Mouse (Mus musculus) liver, postnatal 0 days (tissue): ENCODE data around the gene Lexm. TPM values are rescaled to one million over a fixed set of nuclear protein-coding genes. Genes with fewer than 3 reads are reported as not detected.

Experiments
- ATAC-seq: fragments of 200-750 bp; cut with Nextera tagmentation; 2 replicates; pipeline ENCODE4 v1.8.0; 2017; ENCODE audit warnings: mild to moderate bottlenecking, moderate library complexity
- DNase-seq: peaks from one replicate; pipeline ENCODE4 v3.0.0-alpha.2; 2016
- H3K27ac ChIP-seq: fragments of 300-500 bp; sonication (generic); 2 replicates; pipeline ENCODE4 v1.5.1; 2014; ENCODE audit warnings: antibody characterized with exemption, moderate library complexity, mild to moderate bottlenecking, low read depth
- H3K27me3 ChIP-seq: fragments of 300-500 bp; sonication (generic); 2 replicates; pipeline ENCODE4 v1.6.1; 2014; ENCODE audit warnings: low read length, control low read depth, mixed read lengths; ENCODE audit not compliant: insufficient read depth
- H3K36me3 ChIP-seq: fragments of 300-500 bp; sonication (generic); replicated peaks from 2 replicates; pipeline ENCODE4 v1.6.1; 2014; ENCODE audit warnings: mild to moderate bottlenecking, control low read depth, low read length, moderate library complexity, mixed read lengths; ENCODE audit not compliant: insufficient read depth
- H3K4me1 ChIP-seq: fragments of 300-500 bp; sonication (generic); 2 replicates; pipeline ENCODE4 v1.6.1; 2014; ENCODE audit warnings: antibody characterized with exemption, mild to moderate bottlenecking, control low read depth; ENCODE audit not compliant: insufficient read depth
- H3K4me2 ChIP-seq: fragments of 300-500 bp; sonication (generic); 2 replicates; pipeline ENCODE4 v1.6.1; 2014; ENCODE audit warnings: low read depth, mild to moderate bottlenecking, low read length, moderate library complexity, mixed read lengths
- H3K4me3 ChIP-seq: fragments of 300-500 bp; sonication (generic); 2 replicates; pipeline ENCODE4 v1.5.1; 2014; ENCODE audit warnings: low read depth, low read length
- H3K9ac ChIP-seq: fragments of 300-500 bp; sonication (generic); replicated peaks from 2 replicates; pipeline ENCODE4 v1.6.1; 2014; ENCODE audit warnings: mild to moderate bottlenecking, moderate library complexity
- H3K9me3 ChIP-seq: fragments of 300-500 bp; sonication (generic); 2 replicates; pipeline ENCODE4 v1.6.1; 2016; ENCODE audit warnings: mild to moderate bottlenecking, control low read depth, low read length, mixed read lengths
- CTCF ChIP-seq: sonication (generic); IDR thresholded peaks from 2 replicates; pipeline ENCODE4 v1.5.1; 2016; ENCODE audit warnings: antibody characterized with exemption, low read depth
- EP300 ChIP-seq: IDR thresholded peaks from 2 replicates; pipeline ENCODE4 v1.6.1; 2016; ENCODE audit warnings: antibody characterized with exemption, low read depth, mild to moderate bottlenecking
- WGBS: fragments of 180-500 bp; shearing (Covaris S2); extraction: QIAGEN DNeasy Blood & Tissue Kit; methylation state at CpG from one replicate; pipeline ENCODE4 v1.1.7; 2014; ENCODE audit not compliant: insufficient replicate concordance; 5-methylcytosine and 5-hydroxymethylcytosine counted together
- polyA plus RNA-seq: library from polyadenylated mRNA; unstranded; fragments of >200 nt; fragmentation: Nextera tagmentation; extraction: Ambion mirVana; gene quantifications from 2 replicates; pipeline ENCODE4 v1.2.1, GENCODE M21; 2015

Gene Lexm
- polyA plus RNA-seq, 1 experiment from 2014 or later = not detected

GRCm38 (mm10) chr4:106596200-106596599, 20.8 kb downstream of the Lexm start:
- H3K4me1 ChIP-seq = no peaks in the 10 kb centered on the region
- H3K27me3 ChIP-seq = no peaks in the 10 kb centered on the region
- H3K9ac ChIP-seq = no peak overlapping the region
- WGBS = 66% methylated on average over 3 of the region's 3 CpGs
- no peaks in the 10 kb centered on the region for H3K9me3 ChIP-seq
- TF ChIP-seq EP300 = no peak
- peak; percentile 44 for TF ChIP-seq CTCF
- ATAC-seq (no peak), DNase-seq (no peak)
- no peaks in the 10 kb centered on the region for H3K36me3 ChIP-seq
- H3K4me2 ChIP-seq = no peak overlapping the region
- no peak overlapping the region for H3K27ac ChIP-seq
- no peak overlapping the region for H3K4me3 ChIP-seq

- Histone ChIP-seq H3K27ac (no peak overlapping the region), H3K4me2 (no peak overlapping the region), H3K4me3 (no peak overlapping the region), H3K27me3 (no peaks in the 10 kb centered on the region), H3K36me3 (0 out of 2 replicates have a peak, but pooled peaks cover 2% of the 10 kb centered on the region), H3K4me1 (no peaks in the 10 kb centered on the region), H3K9me3 (no peaks in the 10 kb centered on the region), H3K9ac (no peak overlapping the region)
- ATAC-seq (no peak), DNase-seq (no peak)
- WGBS = 60% methylated on average over 7 of the region's 7 CpGs
- TF ChIP-seq CTCF (peak; percentile 53), EP300 (no peak)
Measured at GRCm38 (mm10) chr4:106593636-106594035, 23.4 kb downstream of the Lexm start.

- no peak overlapping the region for H3K4me3 ChIP-seq
- no peak for TF ChIP-seq EP300
- TF ChIP-seq CTCF = no peak
- 84% methylated on average over 9 of the region's 9 CpGs for WGBS
- H3K4me2 ChIP-seq = no peak overlapping the region
- no peaks in the 10 kb centered on the region for H3K27me3 ChIP-seq
- no peaks in the 10 kb centered on the region for H3K9me3 ChIP-seq
- ATAC-seq (peak; percentile 1), DNase-seq (no peak)
- no peaks in the 10 kb centered on the region; the same call in 1 of the 2 replicates for H3K4me1 ChIP-seq
- no peak overlapping the region for H3K9ac ChIP-seq
- peaks cover 22% of the 10 kb centered on the region for H3K36me3 ChIP-seq
- H3K27ac ChIP-seq = 0 out of 2 replicates have a peak overlapping the region, but pooled peaks have one; percentile 11
Measured at GRCm38 (mm10) chr4:106590871-106591270, 26.2 kb downstream of the Lexm start.

- 0 out of 2 replicates have a peak overlapping the region, but pooled peaks have one; percentile 11 for H3K27ac ChIP-seq
- peaks cover 28% of the 10 kb centered on the region for H3K36me3 ChIP-seq
- TF ChIP-seq EP300 = no peak
- no peak for TF ChIP-seq CTCF
- no peak overlapping the region for H3K4me2 ChIP-seq
- peak; percentile 9; the same call in 1 of the 2 replicates for ATAC-seq
- 55% methylated on average over 9 of the region's 9 CpGs for WGBS
- H3K4me1 ChIP-seq = no peaks in the 10 kb centered on the region; the same call in 1 of the 2 replicates
- H3K9me3 ChIP-seq = no peaks in the 10 kb centered on the region
- no peak overlapping the region for H3K4me3 ChIP-seq
- no peak overlapping the region for H3K9ac ChIP-seq
- no peak for DNase-seq
- no peaks in the 10 kb centered on the region for H3K27me3 ChIP-seq
Measured at GRCm38 (mm10) chr4:106590142-106590541, 26.9 kb downstream of the Lexm start.

GRCm38 (mm10) chr4:106587075-106587474, 30.0 kb downstream of the Lexm start:
- Histone ChIP-seq H3K27me3 (no peaks in the 10 kb centered on the region), H3K27ac (peak overlapping the region; percentile 30; the same call in 1 of the 2 replicates), H3K9ac (no peak overlapping the region), H3K36me3 (peaks cover 41% of the 10 kb centered on the region), H3K4me1 (peaks cover 17% of the 10 kb centered on the region), H3K4me3 (no peak overlapping the region), H3K4me2 (no peak overlapping the region), H3K9me3 (no peaks in the 10 kb centered on the region)
- TF ChIP-seq CTCF = no peak
- no peak for TF ChIP-seq EP300
- DNase-seq (peak; percentile 62), ATAC-seq (peak; percentile 24; the same call in 1 of the 2 replicates)
- WGBS = 70% methylated on average over 6 of the region's 6 CpGs

GRCm38 (mm10) chr4:106584665-106585064, 32.4 kb downstream of the Lexm start:
- H3K27ac ChIP-seq = no peak overlapping the region
- no peak overlapping the region for H3K9ac ChIP-seq
- peaks cover 45% of the 10 kb centered on the region for H3K36me3 ChIP-seq
- WGBS = 82% methylated on average over 4 of the region's 4 CpGs
- TF ChIP-seq EP300 = no peak
- no peak for TF ChIP-seq CTCF
- no peaks in the 10 kb centered on the region for H3K9me3 ChIP-seq
- no peak for DNase-seq
- H3K4me1 ChIP-seq = peaks cover 25% of the 10 kb centered on the region
- H3K4me2 ChIP-seq = no peak overlapping the region
- ATAC-seq = no peak
- H3K4me3 ChIP-seq = no peak overlapping the region
- H3K27me3 ChIP-seq = no peaks in the 10 kb centered on the region
